Mouse (Mus musculus) thymus, adult 2 months (tissue): Measurements from ENCODE around the gene Ptch2. TPM values are rescaled to one million over a fixed set of nuclear protein-coding genes. Genes with fewer than 3 reads are reported as not detected.

Source experiments
- DNase-seq: peaks from one replicate; pipeline ENCODE4 v3.0.0; 2021
- H3K27ac ChIP-seq: fragments of 200-500 bp; 2 replicates; pipeline ENCODE4 v1.5.1; 2012; ENCODE audit warnings: low read length, control low read depth; ENCODE audit not compliant: control insufficient read depth, insufficient read depth
- H3K27me3 ChIP-seq: fragments of 200-500 bp; 2 replicates; pipeline ENCODE4 v1.6.1; 2012; ENCODE audit warnings: mild to moderate bottlenecking, low read length, moderate library complexity, mixed read lengths; ENCODE audit not compliant: control insufficient read depth, insufficient read depth
- H3K36me3 ChIP-seq: fragments of 200-500 bp; 2 replicates; pipeline ENCODE4 v1.6.1; 2012; ENCODE audit warnings: mild to moderate bottlenecking, low read length, moderate library complexity; ENCODE audit not compliant: control insufficient read depth, insufficient read depth
- H3K4me1 ChIP-seq: fragments of 200-500 bp; replicated peaks from 2 replicates; pipeline ENCODE4 v1.6.1; 2012; ENCODE audit warnings: low read length; ENCODE audit not compliant: control insufficient read depth, insufficient read depth
- H3K4me3 ChIP-seq: fragments of 200-500 bp; 2 replicates; pipeline ENCODE4 v1.5.1; 2012; ENCODE audit warnings: mild to moderate bottlenecking, low read length, control low read depth, moderate library complexity; ENCODE audit not compliant: control insufficient read depth, insufficient read depth
- CTCF ChIP-seq: fragments of 200-500 bp; IDR thresholded peaks from 2 replicates; pipeline ENCODE4 v1.5.1; 2012; ENCODE audit warnings: mild to moderate bottlenecking, control low read depth, low read length, moderate library complexity, borderline replicate concordance; ENCODE audit not compliant: control insufficient read depth, poor library complexity, insufficient read depth; ENCODE audit errors: extremely low read depth
- POLR2A ChIP-seq: fragments of 200-500 bp; IDR thresholded peaks from 2 replicates; pipeline ENCODE4 v1.6.1; 2012; ENCODE audit warnings: mild to moderate bottlenecking, low read length, control low read depth, moderate library complexity; ENCODE audit not compliant: control insufficient read depth, poor library complexity, insufficient read depth; ENCODE audit errors: extremely low read depth
- WGBS: fragments of 180-500 bp; shearing (Covaris S2); methylation state at CpG from one replicate; pipeline ENCODE4 v1.1.7; 2018; 5-methylcytosine and 5-hydroxymethylcytosine counted together
- polyA plus RNA-seq: library from polyadenylated mRNA; depleted of rRNA; stranded (reverse); fragments of >200 nt; gene quantifications from 2 replicates; pipeline ENCODE4 v1.2.3, GENCODE M21; 2012

Gene Ptch2
- polyA plus RNA-seq, 1 experiment = 0.92 TPM

- Histone ChIP-seq H3K4me1 (no peaks in the 10 kb centered on the region), H3K27ac (no peak overlapping the region), H3K27me3 (no peaks in the 10 kb centered on the region), H3K36me3 (peaks cover 30% of the 10 kb centered on the region), H3K4me3 (no peak overlapping the region)
- no peak for TF ChIP-seq CTCF
- no peak for TF ChIP-seq POLR2A
- DNase-seq = no peak
- WGBS = 83% methylated on average over 18 of the region's 18 CpGs
Measured at GRCm38 (mm10) chr4:117148047-117148713, 52.3 kb downstream of the Ptch2 start.

- Histone ChIP-seq H3K27me3 (no peaks in the 10 kb centered on the region), H3K27ac (no peak overlapping the region), H3K36me3 (peaks cover 36% of the 10 kb centered on the region), H3K4me3 (no peak overlapping the region), H3K4me1 (no peaks in the 10 kb centered on the region)
- no peak for DNase-seq
- TF ChIP-seq POLR2A (no peak), CTCF (no peak)
- 96% methylated on average over 24 of the region's 24 CpGs for WGBS
Measured at GRCm38 (mm10) chr4:117148815-117149214, 52.9 kb downstream of the Ptch2 start.

GRCm38 (mm10) chr4:117149291-117150211 is 53.7 kb downstream of the Ptch2 start:
- no peak overlapping the region for H3K4me3 ChIP-seq
- no peak for DNase-seq
- no peaks in the 10 kb centered on the region; the same call in 1 of the 2 replicates for H3K4me1 ChIP-seq
- no peak overlapping the region for H3K27ac ChIP-seq
- 90% methylated on average over 6 of the region's 6 CpGs for WGBS
- no peak for TF ChIP-seq POLR2A
- no peak for TF ChIP-seq CTCF
- H3K36me3 ChIP-seq = peaks cover 41% of the 10 kb centered on the region
- H3K27me3 ChIP-seq = no peaks in the 10 kb centered on the region

- Histone ChIP-seq H3K4me3 (no peak overlapping the region), H3K36me3 (peaks cover 41% of the 10 kb centered on the region), H3K4me1 (peaks cover 5% of the 10 kb centered on the region), H3K27me3 (no peaks in the 10 kb centered on the region), H3K27ac (no peak overlapping the region)
- TF ChIP-seq CTCF = no peak
- TF ChIP-seq POLR2A = no peak
- DNase-seq = no peak
- 89% methylated on average over 6 of the region's 6 CpGs for WGBS
Measured at GRCm38 (mm10) chr4:117150212-117150733, 54.4 kb downstream of the Ptch2 start.

GRCm38 (mm10) chr4:117151416-117151815 is 55.5 kb downstream of the Ptch2 start:
- WGBS = 97% methylated on average over 1 of the region's 1 CpGs
- Histone ChIP-seq H3K27ac (no peak overlapping the region), H3K27me3 (no peaks in the 10 kb centered on the region), H3K4me1 (peaks cover 5% of the 10 kb centered on the region), H3K4me3 (no peak overlapping the region), H3K36me3 (peaks cover 41% of the 10 kb centered on the region)
- DNase-seq = no peak
- TF ChIP-seq POLR2A = no peak
- TF ChIP-seq CTCF = no peak

GRCm38 (mm10) chr4:117152714-117153113 is 56.8 kb downstream of the Ptch2 start:
- WGBS = 89% methylated on average over 5 of the region's 5 CpGs

More at GRCm38 (mm10) chr4:117152714-117153113, 56.8 kb downstream of the Ptch2 start:
- peaks cover 41% of the 10 kb centered on the region for H3K36me3 ChIP-seq
- no peak overlapping the region for H3K4me3 ChIP-seq
- no peak for DNase-seq
- no peak overlapping the region for H3K27ac ChIP-seq
- H3K27me3 ChIP-seq = no peaks in the 10 kb centered on the region
- TF ChIP-seq CTCF (no peak), POLR2A (no peak)
- peaks cover 5% of the 10 kb centered on the region for H3K4me1 ChIP-seq
